Mouse (Mus musculus): Measurements from ENCODE around the gene Necap2. TPM values are rescaled to one million over a fixed set of nuclear protein-coding genes. Genes with fewer than 3 reads are reported as not detected.

The Necap2 gene
- polyA plus RNA-seq (2012; rRNA removed), result 55.7 and 60.3 TPM in 2 replicates

- DNase-seq (ENCODE audit: extremely low spot score in 1 of 2, low spot score in 1 of 2), result peak; percentile 89 to 97
Observed at GRCm38 (mm10) chr4:141077681-141078509, at the start of gene Necap2. Gene Necap2 (minus strand): TSS chr4:141078357.

- DNase-seq (ENCODE audit: extremely low spot score in 1 of 2, low spot score in 1 of 2), result no peak
Observed at GRCm38 (mm10) chr4:141123065-141123464, 44.9 kb upstream of the Necap2 start.

- DNase-seq (ENCODE audit: extremely low spot score in 1 of 2, low spot score in 1 of 2), result no peak
Observed at GRCm38 (mm10) chr4:141122663-141123062, 44.5 kb upstream of the Necap2 start.

DNA sequence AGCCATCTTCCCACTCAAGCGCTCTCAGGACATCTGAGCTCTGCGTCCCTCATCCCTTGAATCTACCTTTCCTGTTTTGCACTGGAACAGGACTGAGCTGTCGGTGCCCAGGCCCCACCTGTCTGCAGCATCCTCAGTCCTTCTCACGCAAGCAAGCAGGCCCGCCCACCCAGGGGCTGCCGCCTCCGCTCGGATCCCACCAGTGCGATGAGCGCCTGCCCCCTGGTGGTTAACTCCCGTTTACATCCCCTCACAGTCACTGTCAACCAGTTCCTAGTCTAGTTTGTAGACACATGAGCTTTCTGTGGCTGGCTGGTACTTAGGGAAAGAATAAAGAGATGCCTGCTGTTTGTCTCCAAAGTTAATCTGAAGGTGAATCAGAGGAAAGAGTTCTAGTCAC lies 42.5 kb upstream of the Necap2 start:
- peak in 1 of 2 experiments; percentile 84 for DNase-seq (ENCODE audit: extremely low spot score in 1 of 2, low spot score in 1 of 2)

DNA sequence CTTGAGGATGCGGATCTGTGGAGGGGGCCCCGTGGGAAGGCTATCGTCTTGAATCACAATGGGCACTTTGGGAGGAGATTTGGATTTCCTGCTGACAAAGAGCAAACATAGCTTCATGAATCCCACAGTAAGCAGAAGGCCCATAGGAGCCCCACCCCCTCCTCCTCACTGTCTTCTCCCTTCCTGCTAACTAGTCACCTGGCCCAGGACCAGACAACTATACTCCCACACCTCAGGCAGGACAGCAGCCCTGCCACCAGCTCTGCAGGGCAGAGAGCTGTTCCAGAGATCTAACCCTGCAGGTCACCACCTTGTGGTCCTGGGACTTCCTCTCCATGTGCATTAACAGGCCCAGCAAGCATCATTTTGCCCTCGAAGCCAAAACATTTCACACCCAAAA lies 40.5 kb upstream of the Necap2 start:
- DNase-seq (ENCODE audit: extremely low spot score in 1 of 2, low spot score in 1 of 2), result no peak

GRCm38 (mm10) chr4:141115398-141115797 lies 37.2 kb upstream of the Necap2 start:
- DNase-seq (ENCODE audit: extremely low spot score in 1 of 2, low spot score in 1 of 2), result no peak

DNA sequence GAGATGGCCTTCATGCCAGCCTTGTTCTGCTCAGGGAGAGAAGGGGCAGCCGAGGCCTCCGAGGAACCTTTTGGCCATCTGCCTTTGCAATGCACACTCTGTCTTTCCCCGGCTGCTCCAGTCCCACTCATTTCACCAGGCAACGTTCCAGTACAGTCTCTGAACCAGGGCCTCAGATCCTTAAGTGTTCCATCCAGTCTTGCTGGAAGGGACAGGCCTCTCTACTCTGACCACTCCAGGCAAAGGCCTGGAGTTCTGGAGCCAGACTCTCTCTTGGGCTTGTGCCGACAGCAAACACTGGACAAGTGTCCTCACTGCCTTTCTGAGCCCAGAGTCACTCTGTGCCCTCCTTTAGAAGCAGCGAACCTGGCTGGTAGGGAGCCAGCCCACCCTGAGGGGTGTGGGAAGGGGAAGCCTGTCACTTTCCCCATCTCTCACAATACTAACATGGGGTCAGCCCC lies 36.4 kb upstream of the Necap2 start:
- peak; percentile 25 to 51 for DNase-seq (ENCODE audit: extremely low spot score in 1 of 2, low spot score in 1 of 2)

DNA sequence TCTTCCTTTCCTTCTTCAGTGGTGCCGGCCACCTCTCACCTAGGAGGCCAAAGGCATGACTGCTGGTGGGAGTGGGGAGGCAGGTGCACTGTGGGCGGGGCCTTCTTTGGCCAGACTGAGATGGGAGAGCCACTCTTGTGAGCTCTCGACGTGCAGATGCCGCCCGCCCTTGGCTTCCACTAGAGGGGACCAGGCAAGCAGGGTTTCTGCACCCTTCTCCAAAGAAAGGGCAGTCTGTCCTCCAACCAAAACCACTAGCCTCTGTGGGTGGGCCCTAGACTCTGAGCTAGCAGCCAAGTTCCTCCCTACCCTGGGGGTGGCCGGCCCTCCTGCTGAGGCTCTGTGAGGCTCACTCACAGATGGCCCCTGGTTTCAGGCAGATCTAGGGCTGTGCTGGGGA lies 35.7 kb upstream of the Necap2 start:
- DNase-seq (ENCODE audit: extremely low spot score in 1 of 2, low spot score in 1 of 2), result no peak

DNA sequence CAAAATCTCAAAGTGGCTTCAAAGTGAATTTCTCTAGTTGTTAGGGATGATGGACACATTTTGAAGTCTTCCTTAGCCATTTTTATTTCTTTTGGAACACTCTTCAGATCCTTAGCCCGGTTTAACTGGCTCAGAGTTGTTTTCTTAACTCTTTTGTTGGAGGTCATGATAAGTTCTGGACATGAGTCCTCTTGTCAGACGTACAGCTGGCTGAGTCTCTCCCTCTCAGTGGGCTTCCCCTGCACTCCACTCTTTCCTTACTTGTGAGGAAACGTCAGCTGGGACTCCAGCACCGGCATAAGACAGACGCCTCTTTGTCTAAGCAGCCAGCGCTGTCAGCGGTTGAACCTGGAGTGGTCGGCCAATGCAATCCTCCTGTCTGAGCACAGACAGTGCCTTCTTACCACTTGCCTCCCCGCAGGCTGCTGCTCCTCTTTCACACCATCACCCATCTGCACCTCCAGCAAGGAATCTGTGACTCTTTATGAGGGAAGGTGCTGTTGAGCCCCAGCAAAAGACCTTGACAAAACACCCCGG lies 30.1 kb upstream of the Necap2 start:
- no peak for DNase-seq (ENCODE audit: extremely low spot score in 1 of 2, low spot score in 1 of 2)

GRCm38 (mm10) chr4:141106526-141107183 lies 28.5 kb upstream of the Necap2 start:
- no peak for DNase-seq (ENCODE audit: extremely low spot score in 1 of 2, low spot score in 1 of 2)

- no peak for DNase-seq (ENCODE audit: extremely low spot score in 1 of 2, low spot score in 1 of 2)
Observed at GRCm38 (mm10) chr4:141101855-141102254, 23.7 kb upstream of the Necap2 start.

DNA sequence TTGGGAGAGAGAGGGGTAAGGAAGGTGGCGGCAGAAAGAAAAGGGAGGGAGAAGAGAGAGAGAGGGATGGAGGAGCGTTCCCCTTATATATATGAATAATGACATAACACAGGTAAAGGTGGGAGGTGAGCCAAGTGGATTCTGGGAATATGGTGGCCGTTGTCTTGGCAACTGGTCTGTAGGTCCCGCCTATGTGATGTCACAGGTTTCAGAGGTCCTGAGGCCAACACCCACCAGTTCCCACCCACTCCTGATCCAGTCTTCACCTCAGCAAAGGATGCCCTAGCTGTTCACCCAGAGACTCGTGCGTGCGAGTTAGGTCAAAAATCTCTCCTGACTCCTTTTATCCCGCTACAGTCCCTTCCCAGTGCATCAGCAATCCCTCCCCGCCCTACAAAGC lies 23.1 kb upstream of the Necap2 start:
- no peak for DNase-seq (ENCODE audit: extremely low spot score in 1 of 2, low spot score in 1 of 2)

GRCm38 (mm10) chr4:141099956-141100355 lies 21.8 kb upstream of the Necap2 start:
- no peak for DNase-seq (ENCODE audit: extremely low spot score in 1 of 2, low spot score in 1 of 2)

- no peak for DNase-seq (ENCODE audit: extremely low spot score in 1 of 2, low spot score in 1 of 2)
Observed at GRCm38 (mm10) chr4:141098935-141099334, 20.8 kb upstream of the Necap2 start.

GRCm38 (mm10) chr4:141096710-141097109 lies 18.6 kb upstream of the Necap2 start:
- DNase-seq (ENCODE audit: extremely low spot score in 1 of 2, low spot score in 1 of 2), result no peak

DNA sequence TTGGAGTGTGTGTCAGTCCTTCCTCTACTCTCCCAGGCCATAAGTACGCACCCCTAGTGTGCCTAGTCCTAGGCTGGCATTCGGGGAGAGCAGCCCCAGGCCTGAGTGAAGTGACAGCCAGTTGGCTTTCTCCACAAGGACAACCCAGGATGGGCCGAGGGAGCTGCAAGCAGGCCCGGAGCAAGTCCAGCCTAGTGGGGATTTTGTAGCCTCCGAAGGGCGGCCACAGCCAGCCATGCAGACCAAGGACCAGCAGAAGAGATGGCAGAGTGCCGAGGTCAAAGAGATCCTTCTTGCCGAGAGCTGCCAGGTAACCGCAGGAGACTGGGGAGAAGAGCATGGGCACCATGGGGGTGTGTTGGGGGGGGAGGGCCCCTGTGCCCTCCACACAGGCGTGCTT lies 16.9 kb upstream of the Necap2 start:
- no peak for DNase-seq (ENCODE audit: extremely low spot score in 1 of 2, low spot score in 1 of 2)

DNA sequence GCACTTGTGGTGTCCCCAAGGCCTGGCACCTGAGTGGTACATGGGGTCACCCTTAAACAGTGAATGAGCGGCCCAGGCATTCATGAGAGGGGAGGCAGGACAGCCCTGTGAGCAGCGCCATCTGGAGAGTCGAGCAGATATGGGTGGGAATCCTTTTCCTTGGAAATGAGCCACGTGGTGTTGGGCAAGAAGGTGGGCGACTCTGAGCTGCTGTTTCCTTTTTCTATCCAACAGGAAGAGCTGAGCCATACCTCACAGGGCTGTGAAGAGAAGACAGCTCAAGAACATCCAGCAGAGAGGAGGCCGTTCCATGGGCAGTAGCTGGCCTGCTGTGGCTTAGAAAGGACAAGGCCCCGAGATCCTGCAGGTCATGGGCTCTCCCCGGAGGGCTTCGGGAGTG lies 10.6 kb upstream of the Necap2 start:
- peak in 1 of 2 experiments; percentile 70 for DNase-seq (ENCODE audit: extremely low spot score in 1 of 2, low spot score in 1 of 2)

- no peak for DNase-seq (ENCODE audit: extremely low spot score in 1 of 2, low spot score in 1 of 2)
Observed at GRCm38 (mm10) chr4:141088033-141088432, 9.9 kb upstream of the Necap2 start, which contains the start of gene Spata21. Gene Spata21 (plus strand): TSS chr4:141088333.

- no peak for DNase-seq (ENCODE audit: extremely low spot score in 1 of 2, low spot score in 1 of 2)
Observed at GRCm38 (mm10) chr4:141086862-141087261, 8.7 kb upstream of the Necap2 start.

GRCm38 (mm10) chr4:141078510-141079137 lies 467 bp upstream of the Necap2 start:
- DNase-seq (ENCODE audit: extremely low spot score in 1 of 2, low spot score in 1 of 2), result no peak

Measured in frontal cortex, adult 2 months (tissue).